Mouse (Mus musculus) heart, embryonic 16.5 days (tissue): ENCODE measurements at regions not wholly inside any gene's neighbourhood (a gene's known extent, or its start where the extent isn't known, plus 50 kb on each side); places are given as distances from the start of the nearest gene placed in this dataset.

Source experiments
- ATAC-seq: fragments of 200-750 bp; cut with Nextera tagmentation; replicated peaks from 2 replicates; pipeline ENCODE4 v1.8.0; 2017; ENCODE audit warnings: moderate number of reproducible peaks; ENCODE audit not compliant: insufficient read depth, low FRiP score; ENCODE audit errors: extremely low read depth
- H3K27ac ChIP-seq: fragments of 300-500 bp; sonication (generic); 2 replicates; pipeline ENCODE4 v1.5.1; 2014; ENCODE audit warnings: mild to moderate bottlenecking, low read length, control low read depth, moderate library complexity
- H3K27me3 ChIP-seq: fragments of 300-500 bp; sonication (generic); 2 replicates; pipeline ENCODE4 v1.6.1; 2014; ENCODE audit warnings: low read length, mixed read lengths; ENCODE audit not compliant: control insufficient read depth, insufficient read depth
- H3K36me3 ChIP-seq: fragments of 300-500 bp; sonication (generic); 2 replicates; pipeline ENCODE4 v1.6.1; 2014; ENCODE audit not compliant: control insufficient read depth, insufficient read depth
- H3K4me1 ChIP-seq: fragments of 300-500 bp; sonication (generic); 2 replicates; pipeline ENCODE4 v1.6.1; 2014; ENCODE audit warnings: low read length, mixed read lengths; ENCODE audit not compliant: control insufficient read depth, insufficient read depth
- H3K4me2 ChIP-seq: fragments of 300-500 bp; sonication (generic); 2 replicates; pipeline ENCODE4 v1.6.1; 2014; ENCODE audit warnings: low read depth, mild to moderate bottlenecking, control low read depth, low read length
- H3K4me3 ChIP-seq: fragments of 300-500 bp; sonication (generic); 2 replicates; pipeline ENCODE4 v1.5.1; 2014; ENCODE audit warnings: mild to moderate bottlenecking, control low read depth, low read length
- H3K9ac ChIP-seq: fragments of 300-500 bp; sonication (generic); 2 replicates; pipeline ENCODE4 v1.6.1; 2014; ENCODE audit warnings: low read length, control low read depth
- H3K9me3 ChIP-seq: fragments of 300-500 bp; sonication (generic); replicated peaks from 2 replicates; pipeline ENCODE4 v1.6.1; 2016; ENCODE audit warnings: low read length; ENCODE audit not compliant: control insufficient read depth
- WGBS: fragments of 180-500 bp; shearing (Covaris S2); extraction: QIAGEN DNeasy Blood & Tissue Kit; methylation state at CpG from one replicate; pipeline ENCODE4 v1.1.7; 2014; 5-methylcytosine and 5-hydroxymethylcytosine counted together

DNA sequence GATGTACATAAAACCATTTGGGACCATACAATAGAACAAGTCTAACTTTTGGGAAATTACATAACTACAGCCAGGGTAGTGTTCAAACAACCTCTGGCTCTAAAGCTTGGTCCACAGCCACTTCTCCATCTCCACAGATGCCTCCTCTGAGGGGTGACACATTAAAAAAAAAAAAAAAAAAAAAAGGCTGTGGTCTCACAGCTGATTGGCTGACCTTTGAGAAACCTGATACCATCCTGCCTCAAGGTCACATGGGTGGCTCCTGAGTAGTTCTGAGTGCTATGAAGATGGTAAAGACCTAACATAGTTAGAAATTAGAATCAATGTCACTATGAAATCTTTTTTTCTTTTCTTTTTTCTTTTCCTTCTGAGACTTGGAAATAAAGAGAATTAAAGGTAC is 102.4 kb downstream of the Tmem182 start:
- Histone ChIP-seq H3K4me3 (no peak overlapping the region), H3K9ac (no peak overlapping the region), H3K27ac (no peak overlapping the region), H3K36me3 (no peaks in the 10 kb centered on the region), H3K27me3 (no peaks in the 10 kb centered on the region), H3K4me1 (no peaks in the 10 kb centered on the region), H3K4me2 (no peak overlapping the region), H3K9me3 (no peaks in the 10 kb centered on the region)
- ATAC-seq, result no peak

DNA sequence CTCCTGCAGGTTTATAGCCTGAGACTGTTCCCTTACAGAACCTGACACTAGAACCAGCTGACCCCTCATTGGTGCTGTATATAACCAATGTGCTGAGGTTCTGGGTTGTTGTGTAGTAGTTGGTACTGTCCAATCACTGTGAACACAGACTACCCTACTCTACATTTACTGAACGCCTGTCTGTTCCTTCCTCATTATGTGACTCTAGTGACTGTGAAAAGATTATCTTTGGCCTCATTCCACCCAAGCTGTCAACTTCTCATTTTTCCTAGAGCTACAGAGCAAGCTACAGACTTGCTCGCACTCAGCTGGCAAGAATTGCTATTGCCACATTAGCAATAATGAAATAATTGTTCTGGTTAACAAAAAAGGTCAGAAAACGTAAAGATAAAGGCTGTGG is 108.2 kb downstream of the Tmem182 start:
- 37% methylated on average over 3 of the region's 3 CpGs for WGBS
- H3K9me3 ChIP-seq, result no peaks in the 10 kb centered on the region

DNA sequence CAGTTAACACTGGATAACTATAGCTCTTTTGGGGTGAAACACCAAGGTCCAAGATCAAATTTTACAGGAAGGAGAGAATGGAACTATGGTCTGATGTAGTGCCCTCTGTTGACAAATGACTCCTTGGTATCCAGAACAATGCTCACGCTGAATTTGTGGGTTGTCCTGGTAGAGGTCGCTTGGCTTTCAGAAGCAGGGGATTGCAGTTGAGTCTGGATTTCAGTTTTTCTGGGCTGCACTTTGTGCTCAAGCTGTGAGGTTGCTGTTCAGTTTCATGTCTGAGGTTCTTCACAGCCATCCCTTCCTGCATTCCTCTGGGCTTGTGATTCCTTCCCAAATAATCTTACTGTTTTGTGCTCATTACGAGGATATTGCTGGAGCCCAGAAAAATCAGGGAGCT is 118.9 kb downstream of the Tmem182 start:
- H3K36me3 ChIP-seq, result no peaks in the 10 kb centered on the region
- H3K4me1 ChIP-seq, result no peaks in the 10 kb centered on the region
- no peak overlapping the region for H3K4me3 ChIP-seq
- 79% methylated on average over 3 of the region's 3 CpGs for WGBS
- no peak overlapping the region for H3K4me2 ChIP-seq
- H3K9me3 ChIP-seq, result no peaks in the 10 kb centered on the region
- ATAC-seq, result no peak
- no peak overlapping the region for H3K9ac ChIP-seq
- H3K27ac ChIP-seq, result no peak overlapping the region
- H3K27me3 ChIP-seq, result no peaks in the 10 kb centered on the region

More for the DNA sequence above, 108.2 kb downstream of the Tmem182 start:
- no peak for ATAC-seq
- Histone ChIP-seq H3K27ac (no peak overlapping the region), H3K9ac (no peak overlapping the region), H3K4me3 (no peak overlapping the region), H3K36me3 (no peaks in the 10 kb centered on the region), H3K4me1 (no peaks in the 10 kb centered on the region), H3K4me2 (no peak overlapping the region), H3K27me3 (no peaks in the 10 kb centered on the region)

DNA sequence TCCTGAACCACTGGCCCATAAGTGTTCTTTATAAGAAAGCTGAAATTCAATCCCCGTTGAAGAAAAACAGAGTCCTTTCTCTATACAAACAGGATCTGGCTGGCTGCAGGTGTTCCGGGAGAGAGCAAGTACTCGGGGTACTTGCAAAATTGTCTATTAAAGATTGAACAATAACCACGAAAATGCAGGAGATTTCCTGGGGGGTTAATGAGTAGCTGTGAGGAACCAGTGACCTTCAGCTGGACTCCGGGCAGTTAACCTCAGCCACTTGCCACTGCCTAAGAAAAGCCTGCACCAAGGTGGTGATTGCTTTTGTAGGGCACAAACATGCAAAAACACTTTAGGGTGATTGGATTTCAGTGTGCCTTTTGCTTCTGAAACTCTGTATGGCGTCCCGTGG is 119.4 kb downstream of the Tmem182 start:
- Histone ChIP-seq H3K4me3 (no peak overlapping the region), H3K27ac (no peak overlapping the region), H3K4me2 (no peak overlapping the region), H3K27me3 (no peaks in the 10 kb centered on the region), H3K9me3 (no peaks in the 10 kb centered on the region), H3K9ac (no peak overlapping the region), H3K36me3 (no peaks in the 10 kb centered on the region), H3K4me1 (no peaks in the 10 kb centered on the region)
- no peak for ATAC-seq
- WGBS, result 78% methylated on average over 7 of the region's 7 CpGs

DNA sequence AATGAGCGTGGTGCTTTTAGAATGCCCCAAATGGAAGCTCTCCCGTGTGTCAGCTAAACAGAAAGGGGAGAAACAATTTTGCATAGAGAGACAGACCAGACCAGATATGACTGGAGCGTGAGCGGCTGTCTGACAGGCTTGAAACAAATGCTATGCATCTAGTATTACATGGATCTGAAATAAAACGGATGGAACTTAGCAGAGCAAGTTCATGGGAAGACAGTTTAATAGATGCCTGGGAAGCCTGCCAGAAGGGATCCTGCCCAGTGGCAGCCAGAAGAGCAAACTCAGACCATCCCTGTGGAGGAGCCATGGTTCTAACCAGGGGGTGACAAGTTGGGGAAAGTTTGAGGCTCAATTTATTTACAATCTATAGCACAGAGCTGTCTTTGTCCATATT is 126.0 kb downstream of the Tmem182 start:
- H3K36me3 ChIP-seq, result no peaks in the 10 kb centered on the region
- WGBS, result 73% methylated on average over 5 of the region's 5 CpGs

DNA sequence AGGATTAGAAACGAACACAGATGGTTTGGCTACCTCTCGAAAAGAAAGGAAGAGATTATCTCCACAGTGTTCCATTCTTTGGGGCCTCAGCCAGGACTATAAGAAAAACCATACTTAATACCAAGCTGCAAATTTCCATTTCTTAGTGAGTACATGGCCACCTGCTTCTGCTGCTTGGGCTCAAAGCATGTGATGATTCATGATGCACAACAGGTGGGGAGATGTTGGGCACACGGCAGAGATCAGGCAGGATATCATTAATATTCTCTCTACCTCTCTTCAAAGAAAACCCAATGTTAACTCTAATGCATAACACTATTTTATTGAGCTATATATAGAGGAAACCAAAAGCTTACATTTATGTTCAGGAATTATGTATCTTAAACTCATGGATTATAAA is 131.3 kb downstream of the Tmem182 start:
- Histone ChIP-seq H3K36me3 (no peaks in the 10 kb centered on the region), H3K9me3 (no peaks in the 10 kb centered on the region), H3K4me1 (no peaks in the 10 kb centered on the region), H3K27me3 (no peaks in the 10 kb centered on the region), H3K9ac (no peak overlapping the region), H3K4me2 (no peak overlapping the region), H3K27ac (no peak overlapping the region), H3K4me3 (no peak overlapping the region)
- 68% methylated on average over 3 of the region's 3 CpGs for WGBS
- no peak for ATAC-seq

More for the DNA sequence above, 126.0 kb downstream of the Tmem182 start:
- no peak overlapping the region for H3K4me2 ChIP-seq
- no peak overlapping the region for H3K9ac ChIP-seq
- H3K27me3 ChIP-seq, result no peaks in the 10 kb centered on the region
- H3K4me3 ChIP-seq, result no peak overlapping the region
- H3K9me3 ChIP-seq, result no peaks in the 10 kb centered on the region
- no peaks in the 10 kb centered on the region for H3K4me1 ChIP-seq
- no peak for ATAC-seq
- no peak overlapping the region for H3K27ac ChIP-seq

DNA sequence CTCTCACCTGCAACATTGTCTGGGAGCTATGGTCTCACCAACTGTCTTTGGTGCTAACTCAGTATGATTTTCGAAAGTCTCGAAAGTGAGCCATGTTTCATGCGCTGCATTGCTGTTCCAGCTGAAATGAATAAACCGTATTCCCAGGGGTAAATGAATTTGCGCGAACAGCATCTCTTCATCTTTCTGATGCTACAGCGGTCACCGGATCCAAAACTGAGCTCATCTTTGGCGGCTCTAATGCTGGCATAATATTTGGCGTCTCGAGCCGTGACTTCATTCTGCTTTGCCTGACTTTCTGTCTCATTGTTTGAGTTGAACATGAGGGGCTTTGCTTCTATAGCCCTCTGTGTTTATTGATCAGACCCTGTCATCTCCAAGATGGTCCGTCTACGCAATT is 137.3 kb downstream of the Tmem182 start:
- H3K36me3 ChIP-seq, result no peaks in the 10 kb centered on the region
- H3K4me1 ChIP-seq, result no peaks in the 10 kb centered on the region
- ATAC-seq, result no peak
- no peak overlapping the region for H3K4me3 ChIP-seq
- H3K4me2 ChIP-seq, result no peak overlapping the region
- WGBS, result 94% methylated on average over 14 of the region's 14 CpGs
- no peak overlapping the region for H3K9ac ChIP-seq
- H3K9me3 ChIP-seq, result no peaks in the 10 kb centered on the region
- no peaks in the 10 kb centered on the region for H3K27me3 ChIP-seq
- H3K27ac ChIP-seq, result no peak overlapping the region

DNA sequence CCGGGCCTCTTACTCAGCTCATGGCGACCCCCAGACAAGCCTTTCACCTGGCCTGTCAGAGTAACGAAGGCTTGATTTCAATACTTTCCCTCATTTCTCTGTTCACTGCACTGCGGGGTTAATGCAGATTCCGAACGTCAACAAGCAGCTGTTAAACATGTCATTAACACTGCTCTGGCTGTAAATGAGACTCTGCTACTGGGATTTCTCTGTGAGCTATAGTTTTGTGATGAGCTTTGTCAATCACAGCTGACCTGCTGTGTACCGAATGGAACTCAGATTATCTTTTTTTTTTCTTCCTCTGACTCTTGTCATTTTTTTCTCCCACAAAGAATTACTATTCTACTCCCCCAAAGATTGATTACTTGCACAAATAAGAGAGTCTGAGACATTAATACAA is 137.8 kb downstream of the Tmem182 start:
- no peak overlapping the region for H3K4me3 ChIP-seq
- no peak overlapping the region for H3K9ac ChIP-seq
- no peak for ATAC-seq
- H3K4me1 ChIP-seq, result no peaks in the 10 kb centered on the region
- no peaks in the 10 kb centered on the region for H3K9me3 ChIP-seq
- H3K4me2 ChIP-seq, result no peak overlapping the region
- WGBS, result 72% methylated on average over 7 of the region's 7 CpGs
- H3K36me3 ChIP-seq, result no peaks in the 10 kb centered on the region
- H3K27me3 ChIP-seq, result no peaks in the 10 kb centered on the region
- H3K27ac ChIP-seq, result no peak overlapping the region

DNA sequence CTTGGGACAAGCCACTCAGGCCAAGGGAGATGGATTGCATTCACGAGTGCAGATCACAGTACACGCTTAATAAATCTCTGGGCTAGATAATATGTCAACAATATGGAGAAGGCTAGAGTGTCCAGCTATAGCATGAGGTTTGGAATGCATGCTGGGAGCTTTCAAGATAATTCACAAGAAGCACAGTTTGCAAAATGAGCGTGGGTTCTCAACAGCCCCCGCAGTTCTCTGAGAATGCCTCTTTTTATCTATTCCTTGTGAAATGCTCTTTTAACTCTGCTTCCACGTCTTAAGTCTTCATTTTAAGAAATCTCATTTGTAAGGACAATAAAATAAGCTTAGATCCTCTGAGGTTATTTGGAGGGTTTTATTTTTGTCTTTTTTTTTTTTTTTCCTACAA is 145.2 kb downstream of the Tmem182 start:
- Histone ChIP-seq H3K9me3 (no peaks in the 10 kb centered on the region), H3K4me2 (no peak overlapping the region), H3K4me3 (no peak overlapping the region), H3K4me1 (no peaks in the 10 kb centered on the region), H3K36me3 (no peaks in the 10 kb centered on the region), H3K27ac (no peak overlapping the region), H3K27me3 (no peaks in the 10 kb centered on the region), H3K9ac (no peak overlapping the region)
- ATAC-seq, result no peak
- 65% methylated on average over 5 of the region's 5 CpGs for WGBS

DNA sequence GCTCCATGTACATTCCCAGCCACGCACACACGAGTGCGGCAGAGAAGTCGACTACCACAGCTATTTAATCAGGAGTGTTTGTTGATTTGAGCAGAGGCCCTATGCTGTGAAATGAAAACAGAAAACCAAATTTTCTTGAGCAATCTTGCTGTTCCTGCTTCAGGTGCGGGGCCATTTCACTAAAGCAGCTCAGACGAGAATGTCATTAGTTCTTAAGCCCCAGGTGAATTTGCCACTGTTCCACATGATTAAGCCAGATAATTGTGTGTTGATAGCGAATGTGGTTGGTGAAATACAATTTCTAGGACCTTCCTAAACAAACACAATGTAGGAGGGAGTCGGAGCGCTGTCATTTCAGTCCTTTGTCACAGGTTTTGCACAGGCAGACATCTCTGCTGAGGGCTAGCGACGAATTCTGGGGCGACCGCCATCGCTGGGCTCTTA is 149.3 kb downstream of the Tmem182 start:
- WGBS, result 85% methylated on average over 14 of the region's 14 CpGs
- ATAC-seq, result no peak
- H3K27me3 ChIP-seq, result no peaks in the 10 kb centered on the region
- no peak overlapping the region for H3K4me3 ChIP-seq
- H3K27ac ChIP-seq, result no peak overlapping the region
- no peaks in the 10 kb centered on the region for H3K4me1 ChIP-seq
- no peaks in the 10 kb centered on the region for H3K36me3 ChIP-seq
- no peak overlapping the region for H3K4me2 ChIP-seq
- H3K9me3 ChIP-seq, result no peaks in the 10 kb centered on the region
- no peak overlapping the region for H3K9ac ChIP-seq
